Mouse (Mus musculus) liver, embryonic 15.5 days (tissue): ENCODE data around the gene Fbxw2. TPM values are rescaled to one million over a fixed set of nuclear protein-coding genes. Genes with fewer than 3 reads are reported as not detected.
"Not testable (repeated sequence)": the region's sequence is repeated elsewhere in the genome, so short reads cannot be mapped to it uniquely, and the experiment has no call there.

Source experiments
- ATAC-seq: fragments of 200-750 bp; cut with Nextera tagmentation; 2 replicates; pipeline ENCODE4 v1.8.0; 2017; ENCODE audit warnings: moderate number of reproducible peaks, mild to moderate bottlenecking, moderate library complexity; ENCODE audit not compliant: insufficient read depth
- H3K27ac ChIP-seq: fragments of 300-500 bp; sonication (generic); replicated peaks from 2 replicates; pipeline ENCODE4 v1.5.1; 2015; ENCODE audit warnings: mild to moderate bottlenecking, inconsistent platforms
- H3K27me3 ChIP-seq: fragments of 300-500 bp; sonication (generic); 2 replicates; pipeline ENCODE4 v1.6.1; 2015; ENCODE audit warnings: mild to moderate bottlenecking, inconsistent platforms
- H3K36me3 ChIP-seq: fragments of 300-500 bp; sonication (generic); replicated peaks from 2 replicates; pipeline ENCODE4 v1.6.1; 2015; ENCODE audit warnings: moderate library complexity, mild to moderate bottlenecking, inconsistent platforms
- H3K4me1 ChIP-seq: fragments of 300-500 bp; sonication (generic); replicated peaks from 2 replicates; pipeline ENCODE4 v1.6.1; 2015; ENCODE audit warnings: inconsistent platforms
- H3K4me2 ChIP-seq: fragments of 300-500 bp; sonication (generic); 2 replicates; pipeline ENCODE4 v1.6.1; 2015; ENCODE audit warnings: moderate library complexity, mild to moderate bottlenecking, inconsistent platforms
- H3K4me3 ChIP-seq: fragments of 300-500 bp; sonication (generic); replicated peaks from 2 replicates; pipeline ENCODE4 v1.5.1; 2015; ENCODE audit warnings: mild to moderate bottlenecking, inconsistent platforms
- H3K9ac ChIP-seq: fragments of 300-500 bp; sonication (generic); 2 replicates; pipeline ENCODE4 v1.6.1; 2015; ENCODE audit warnings: moderate library complexity, mild to moderate bottlenecking, inconsistent platforms
- H3K9me3 ChIP-seq: fragments of 300-500 bp; sonication (generic); replicated peaks from 2 replicates; pipeline ENCODE4 v1.6.1; 2016; ENCODE audit warnings: inconsistent platforms
- WGBS: fragments of 180-500 bp; shearing (Covaris S2); methylation state at CpG from one replicate; pipeline ENCODE4 v1.1.7; 2015; ENCODE audit warnings: mixed read lengths; ENCODE audit not compliant: insufficient replicate concordance; 5-methylcytosine and 5-hydroxymethylcytosine counted together
- polyA plus RNA-seq: library from polyadenylated mRNA; unstranded; fragments of >200 nt; fragmentation: Nextera tagmentation; extraction: Ambion mirVana; gene quantifications from 2 replicates; pipeline ENCODE4 v1.2.1, GENCODE M21; 2015

Fbxw2 gene
- polyA plus RNA-seq, 1 experiment from 2014 or later = 57.5 TPM

DNA sequence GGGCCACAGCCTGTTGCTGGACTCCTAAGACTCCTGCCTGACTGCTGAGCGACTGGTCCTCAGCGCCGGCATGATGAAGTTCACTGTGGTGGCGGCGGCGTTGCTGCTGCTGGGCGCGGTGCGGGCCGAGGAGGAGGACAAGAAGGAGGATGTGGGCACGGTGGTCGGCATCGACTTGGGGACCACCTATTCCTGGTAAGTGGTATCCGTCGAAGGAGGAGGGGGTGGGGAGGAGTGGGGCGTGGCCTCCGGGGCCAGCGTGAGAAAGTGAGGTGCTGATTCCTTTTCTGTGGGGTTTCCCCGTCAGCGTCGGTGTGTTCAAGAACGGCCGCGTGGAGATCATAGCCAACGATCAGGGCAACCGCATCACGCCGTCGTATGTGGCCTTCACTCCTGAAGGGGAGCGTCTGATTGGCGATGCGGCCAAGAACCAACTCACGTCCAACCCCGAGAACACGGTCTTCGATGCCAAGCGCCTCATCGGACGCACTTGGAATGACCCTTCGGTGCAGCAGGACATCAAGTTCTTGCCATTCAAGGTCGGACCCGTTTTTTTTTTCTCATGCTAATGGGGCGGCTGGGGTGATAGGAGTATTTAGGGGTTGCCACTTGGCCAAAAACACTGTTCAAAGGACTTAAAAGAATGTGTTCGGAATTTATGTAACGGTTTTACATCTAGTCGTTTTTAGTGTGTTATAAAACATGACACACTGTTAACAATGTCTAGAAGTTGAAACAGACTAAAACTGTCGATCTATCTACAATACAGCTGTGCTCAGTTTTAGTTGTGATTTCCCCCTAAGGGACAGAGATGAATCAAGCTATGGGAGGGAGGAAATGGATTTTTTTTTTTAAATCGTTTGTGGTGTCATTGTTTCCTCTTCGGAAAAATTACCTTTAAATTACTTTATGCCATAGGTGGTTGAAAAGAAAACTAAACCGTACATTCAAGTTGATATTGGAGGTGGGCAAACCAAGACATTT lies 53.6 kb downstream of the Fbxw2 start:
- 2% methylated on average over 50 of the region's 50 CpGs for WGBS
- peak overlapping the region; percentile 94 for H3K27ac ChIP-seq
- peak overlapping the region; percentile 90 for H3K4me3 ChIP-seq
- H3K36me3 ChIP-seq = peaks cover 49% of the 10 kb centered on the region
- peaks cover 55% of the 10 kb centered on the region for H3K4me1 ChIP-seq
- H3K9me3 ChIP-seq = no peaks in the 10 kb centered on the region
- peak overlapping the region; percentile 93 for H3K9ac ChIP-seq
- no peaks in the 10 kb centered on the region for H3K27me3 ChIP-seq
- H3K4me2 ChIP-seq = peak overlapping the region; percentile 77
- peak; percentile 28 for ATAC-seq

- Histone ChIP-seq H3K4me1 (peaks cover 45% of the 10 kb centered on the region), H3K9me3 (no peaks in the 10 kb centered on the region), H3K36me3 (peaks cover 40% of the 10 kb centered on the region), H3K4me2 (peak within 1 kb of the TSS; percentile 77), H3K27me3 (no peaks in the 10 kb centered on the region), H3K27ac (peak within 1 kb of the TSS; percentile 94), H3K4me3 (peak within 1 kb of the TSS; percentile 90), H3K9ac (peak within 1 kb of the TSS; percentile 93)
- under 1% methylated on average over 60 of the region's 60 CpGs for WGBS
- ATAC-seq = peak; percentile 97
Observed at GRCm38 (mm10) chr2:34771368-34772226, 54.5 kb downstream of the Fbxw2 start, which contains the start of gene Hspa5. Hspa5 (plus strand) TSS chr2:34771970.

DNA sequence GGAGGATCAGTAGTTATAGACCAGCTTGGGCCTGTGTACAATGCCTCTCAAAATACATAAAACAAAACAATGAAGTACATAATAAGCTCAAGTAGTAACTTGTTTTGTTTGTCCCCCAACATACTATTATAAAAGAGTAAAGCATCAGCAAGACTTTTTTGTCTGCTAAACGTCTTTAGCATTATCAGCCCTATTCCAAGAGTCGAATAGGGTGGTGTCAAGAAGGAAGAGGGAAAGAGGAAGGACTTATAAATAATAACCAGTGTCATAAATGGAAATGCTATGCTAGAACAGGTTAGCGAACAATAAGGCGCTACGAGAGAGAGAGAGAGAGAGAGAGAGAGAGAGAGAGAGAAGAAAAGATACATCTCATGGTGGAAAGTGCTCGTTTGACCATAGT lies 55.2 kb downstream of the Fbxw2 start:
- Histone ChIP-seq H3K4me1 (peaks cover 39% of the 10 kb centered on the region), H3K9ac (peak overlapping the region; percentile 85), H3K27ac (peak overlapping the region; percentile 86), H3K9me3 (no peaks in the 10 kb centered on the region), H3K4me3 (peak overlapping the region; percentile 90), H3K36me3 (peaks cover 33% of the 10 kb centered on the region), H3K4me2 (peak overlapping the region; percentile 69), H3K27me3 (no peaks in the 10 kb centered on the region)
- no peak for ATAC-seq
- WGBS = 0% methylated on average over 6 of the region's 6 CpGs

- H3K4me2 ChIP-seq = peak overlapping the region; percentile 69
- ATAC-seq = no peak
- H3K9ac ChIP-seq = peak overlapping the region; percentile 85; the same call in 1 of the 2 replicates
- H3K4me3 ChIP-seq = peak overlapping the region; percentile 90
- H3K27ac ChIP-seq = peak overlapping the region; percentile 21; the same call in 1 of the 2 replicates
- no peaks in the 10 kb centered on the region for H3K27me3 ChIP-seq
- H3K36me3 ChIP-seq = peaks cover 24% of the 10 kb centered on the region
- H3K4me1 ChIP-seq = peaks cover 31% of the 10 kb centered on the region
- 73% methylated on average over 2 of the region's 2 CpGs for WGBS
- H3K9me3 ChIP-seq = no peaks in the 10 kb centered on the region
Observed at GRCm38 (mm10) chr2:34770049-34770448, 56.1 kb downstream of the Fbxw2 start.

DNA sequence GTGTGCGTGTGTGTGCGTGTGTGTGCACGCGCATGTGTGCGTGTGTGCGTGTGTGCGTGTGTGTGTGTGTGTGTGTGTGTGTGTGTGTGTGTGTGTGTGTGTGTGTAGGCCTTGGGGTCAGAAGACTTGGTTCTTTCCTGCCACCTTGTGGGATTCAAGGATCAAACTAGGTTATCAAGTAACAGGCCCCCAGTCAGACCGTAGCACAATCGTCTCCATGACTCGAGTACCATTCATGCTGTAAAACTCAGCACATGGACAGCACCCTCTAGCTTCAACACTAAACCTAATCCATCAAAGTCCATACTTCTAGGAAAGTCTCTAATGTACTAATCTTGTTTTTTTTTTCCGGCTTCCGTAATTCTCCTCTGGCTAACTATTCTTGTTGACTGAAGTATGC lies 61.3 kb downstream of the Fbxw2 start:
- Histone ChIP-seq H3K4me1 (peaks cover 30% of the 10 kb centered on the region), H3K36me3 (no peaks in the 10 kb centered on the region; the same call in 1 of the 2 replicates), H3K4me2 (no peak overlapping the region)

GRCm38 (mm10) chr2:34762872-34763271 lies 63.2 kb downstream of the Fbxw2 start:
- no peak for ATAC-seq
- peaks cover under 1% of the 10 kb centered on the region; the same call in 1 of the 2 replicates for H3K27me3 ChIP-seq
- peak overlapping the region; percentile 16; the same call in 1 of the 2 replicates for H3K4me2 ChIP-seq
- H3K4me1 ChIP-seq = peaks cover 30% of the 10 kb centered on the region
- 51% methylated on average over 2 of the region's 2 CpGs for WGBS
- no peaks in the 10 kb centered on the region for H3K9me3 ChIP-seq
- H3K9ac ChIP-seq = peak overlapping the region; percentile 7; the same call in 1 of the 2 replicates
- peak overlapping the region; percentile 85 for H3K27ac ChIP-seq
- H3K36me3 ChIP-seq = no peaks in the 10 kb centered on the region
- H3K4me3 ChIP-seq = no peak overlapping the region

More for the DNA sequence above, 61.3 kb downstream of the Fbxw2 start:
- no peak overlapping the region for H3K4me3 ChIP-seq
- H3K27me3 ChIP-seq = no peaks in the 10 kb centered on the region
- H3K27ac ChIP-seq = no peak overlapping the region
- 70% methylated on average over 12 of the region's 12 CpGs for WGBS
- H3K9me3 ChIP-seq = no peaks in the 10 kb centered on the region
- no peak overlapping the region for H3K9ac ChIP-seq
- ATAC-seq = no peak

DNA sequence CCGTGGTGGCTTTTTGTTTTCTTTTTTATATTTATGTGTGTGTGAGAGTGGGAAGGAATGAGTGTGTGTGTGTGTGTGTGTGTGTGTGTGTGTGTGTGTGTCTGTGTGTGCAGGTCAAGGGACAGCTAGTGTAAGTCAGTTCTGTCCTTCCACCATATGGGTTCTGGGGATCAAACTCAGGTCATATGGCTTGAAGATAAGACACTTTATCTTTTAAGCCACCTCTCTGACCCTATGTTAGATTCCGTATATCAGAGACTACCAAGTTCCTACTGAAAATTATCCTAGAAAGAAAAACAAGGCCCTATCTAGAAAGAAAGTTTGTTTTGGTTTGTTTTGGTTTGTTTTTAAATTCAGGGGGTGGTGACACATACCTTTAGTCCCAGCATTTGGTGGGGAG lies 63.9 kb downstream of the Fbxw2 start:
- ATAC-seq = peak; percentile 95
- Histone ChIP-seq H3K4me1 (peaks cover 32% of the 10 kb centered on the region), H3K27me3 (peaks cover 4% of the 10 kb centered on the region; the same call in 1 of the 2 replicates), H3K9ac (no peak overlapping the region), H3K4me3 (no peak overlapping the region), H3K27ac (peak overlapping the region; percentile 85), H3K4me2 (peak overlapping the region; percentile 33), H3K36me3 (no peaks in the 10 kb centered on the region), H3K9me3 (no peaks in the 10 kb centered on the region)
- WGBS = 39% methylated on average over 2 of the region's 2 CpGs

DNA sequence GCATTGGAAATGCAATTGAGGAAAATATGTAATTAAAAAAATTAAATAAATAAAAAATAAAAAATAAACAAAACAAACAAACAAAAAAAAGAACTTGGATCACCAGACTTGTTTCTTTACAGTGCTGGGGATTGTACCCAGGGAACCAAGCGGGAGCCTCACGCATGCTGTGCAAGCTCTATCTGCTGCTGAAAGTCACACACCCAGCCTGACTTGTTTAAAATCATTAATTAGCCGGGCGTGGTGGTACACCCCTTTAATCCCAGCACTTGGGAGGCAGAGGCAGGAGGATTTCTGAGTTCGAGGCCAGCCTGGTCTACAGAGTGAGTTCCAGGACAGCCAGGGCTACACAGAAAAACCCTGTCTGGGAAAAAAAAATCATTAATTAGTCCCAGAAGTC lies 64.8 kb downstream of the Fbxw2 start:
- H3K27me3 ChIP-seq, H3K9me3 ChIP-seq, H3K9ac ChIP-seq, H3K36me3 ChIP-seq, ATAC-seq, H3K4me2 ChIP-seq, H3K4me3 ChIP-seq: not testable (repeated sequence)
- peaks cover 34% of the 10 kb centered on the region for H3K4me1 ChIP-seq
- H3K27ac ChIP-seq = peak overlapping the region; percentile 85
- 82% methylated on average over 5 of the region's 5 CpGs for WGBS

DNA sequence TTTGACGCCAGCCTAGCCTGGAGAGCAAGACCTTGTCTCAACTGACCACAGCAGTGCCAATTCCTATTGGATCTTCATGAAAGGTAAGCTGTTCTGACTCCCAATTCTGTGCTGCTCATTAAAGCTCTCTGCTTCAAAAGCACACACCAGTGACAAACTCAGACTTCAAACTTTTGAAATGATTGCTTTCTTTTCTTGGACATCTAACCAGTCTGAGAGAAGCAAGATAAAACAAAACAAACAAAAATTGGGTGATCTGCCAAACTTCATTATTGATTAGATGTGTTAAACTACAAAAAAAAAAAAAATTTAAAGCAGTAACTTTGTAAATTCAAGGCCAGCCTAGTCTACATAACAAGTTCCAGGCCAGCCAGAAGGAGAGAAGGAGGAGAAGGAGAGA lies 68.8 kb downstream of the Fbxw2 start:
- Histone ChIP-seq H3K27me3 (peaks cover 5% of the 10 kb centered on the region; the same call in 1 of the 2 replicates), H3K27ac (no peak overlapping the region)

GRCm38 (mm10) chr2:34754551-34755358 lies 71.4 kb downstream of the Fbxw2 start, which contains the start of gene Gapvd1:
Gapvd1 (minus strand) TSS chr2:34755232.
- peak within 1 kb of the TSS; percentile 100 for H3K9ac ChIP-seq
- peak within 1 kb of the TSS; percentile 98 for H3K4me3 ChIP-seq
- H3K36me3 ChIP-seq = peaks cover 4% of the 10 kb centered on the region; the same call in 1 of the 2 replicates
- ATAC-seq = no peak
- peaks cover 41% of the 10 kb centered on the region for H3K4me1 ChIP-seq
- H3K27ac ChIP-seq = peak within 1 kb of the TSS; percentile 98
- peaks cover 5% of the 10 kb centered on the region; the same call in 1 of the 2 replicates for H3K27me3 ChIP-seq
- H3K4me2 ChIP-seq = peak within 1 kb of the TSS; percentile 76
- under 1% methylated on average over 14 of the region's 14 CpGs for WGBS
- H3K9me3 ChIP-seq = no peaks in the 10 kb centered on the region

More for the DNA sequence above, 68.8 kb downstream of the Fbxw2 start:
- H3K4me3 ChIP-seq = no peak overlapping the region
- peaks cover 29% of the 10 kb centered on the region for H3K4me1 ChIP-seq
- WGBS = 60% methylated on average over 1 of the region's 1 CpGs
- H3K9me3 ChIP-seq = no peaks in the 10 kb centered on the region
- H3K4me2 ChIP-seq = no peak overlapping the region
- H3K9ac ChIP-seq = no peak overlapping the region
- H3K36me3 ChIP-seq = no peaks in the 10 kb centered on the region
- ATAC-seq = no peak
